Mouse (Mus musculus) hindbrain, postnatal 0 days (tissue): ENCODE measurements around the gene Tgm5. TPM values are rescaled to one million over a fixed set of nuclear protein-coding genes. Genes with fewer than 3 reads are reported as not detected.
A peak's percentile ranks its signal among the peaks of the same experiment; 100 is the strongest.

Source experiments
- ATAC-seq: fragments of 200-750 bp; cut with Nextera tagmentation; 2 replicates; pipeline ENCODE4 v1.8.0; 2017; ENCODE audit warnings: mild to moderate bottlenecking, moderate TSS enrichment, moderate library complexity
- DNase-seq: peaks from one replicate; pipeline ENCODE4 v3.0.0-alpha.2; 2015; ENCODE audit warnings: low spot score
- H3K27ac ChIP-seq: fragments of 300-500 bp; sonication (generic); 2 replicates; pipeline ENCODE4 v1.5.1; 2014; ENCODE audit warnings: mild to moderate bottlenecking
- H3K27me3 ChIP-seq: fragments of 300-500 bp; sonication (generic); 2 replicates; pipeline ENCODE4 v1.6.1; 2014; ENCODE audit warnings: low read length, mixed read lengths; ENCODE audit not compliant: insufficient read depth
- H3K36me3 ChIP-seq: fragments of 300-500 bp; sonication (generic); 2 replicates; pipeline ENCODE4 v1.6.1; 2014; ENCODE audit warnings: low read length, mixed read lengths; ENCODE audit not compliant: insufficient read depth
- H3K4me1 ChIP-seq: fragments of 300-500 bp; sonication (generic); 2 replicates; pipeline ENCODE4 v1.6.1; 2014; ENCODE audit warnings: antibody characterized with exemption, low read length, mixed read lengths; ENCODE audit not compliant: insufficient read depth
- H3K4me2 ChIP-seq: fragments of 300-500 bp; sonication (generic); 2 replicates; pipeline ENCODE4 v1.6.1; 2014; ENCODE audit warnings: low read depth, mild to moderate bottlenecking, low read length, moderate library complexity, mixed read lengths
- H3K4me3 ChIP-seq: fragments of 300-500 bp; sonication (generic); 2 replicates; pipeline ENCODE4 v1.5.1; 2014; ENCODE audit warnings: low read length
- H3K9ac ChIP-seq: fragments of 300-500 bp; sonication (generic); replicated peaks from 2 replicates; pipeline ENCODE4 v1.6.1; 2014; ENCODE audit warnings: mild to moderate bottlenecking, low read length, moderate library complexity, mixed read lengths
- H3K9me3 ChIP-seq: fragments of 300-500 bp; sonication (generic); 2 replicates; pipeline ENCODE4 v1.6.1; 2016; ENCODE audit warnings: low read length, mixed read lengths
- CTCF ChIP-seq: IDR thresholded peaks from 2 replicates; pipeline ENCODE4 v1.5.1; 2016; ENCODE audit warnings: antibody characterized with exemption, control low read depth, low read depth
- WGBS: fragments of 180-500 bp; shearing (Covaris S2); extraction: QIAGEN DNeasy Blood & Tissue Kit; methylation state at CpG from one replicate; pipeline ENCODE4 v1.1.7; 2014; 5-methylcytosine and 5-hydroxymethylcytosine counted together
- polyA plus RNA-seq: library from polyadenylated mRNA; unstranded; fragments of >200 nt; fragmentation: Nextera tagmentation; extraction: Ambion mirVana; gene quantifications from 2 replicates; pipeline ENCODE4 v1.2.1, GENCODE M21; 2015
- total RNA-seq: library from RNA; depleted of rRNA; stranded (reverse); fragments of >200 nt; gene quantifications from 2 replicates; pipeline ENCODE4 v1.2.3, GENCODE M21; 2014

The Tgm5 gene
- total and polyA plus RNA-seq, 2 experiments from 2014 or later: 0.45 to 0.78 TPM

- no peak within 1 kb of the TSS for H3K4me3 ChIP-seq
- no peak for TF ChIP-seq CTCF
- WGBS: 95% methylated on average over 4 of the region's 4 CpGs
- H3K27ac ChIP-seq: no peak within 1 kb of the TSS
- ATAC-seq: no peak
- H3K27me3 ChIP-seq: no peaks in the 10 kb centered on the region
- no peaks in the 10 kb centered on the region for H3K36me3 ChIP-seq
- H3K4me2 ChIP-seq: no peak within 1 kb of the TSS
- H3K9me3 ChIP-seq: no peaks in the 10 kb centered on the region
- H3K4me1 ChIP-seq: no peaks in the 10 kb centered on the region
- DNase-seq: no peak
- no peak within 1 kb of the TSS for H3K9ac ChIP-seq
Measured at GRCm38 (mm10) chr2:121109695-121110094, 24.1 kb upstream of the Tgm5 start, which contains the start of gene Tgm7. Gene Tgm7, minus strand, starts transcription at chr2:121109795.

- H3K9ac ChIP-seq: no peak overlapping the region
- DNase-seq: no peak
- no peak overlapping the region for H3K4me3 ChIP-seq
- H3K27ac ChIP-seq: no peak overlapping the region
- no peaks in the 10 kb centered on the region for H3K9me3 ChIP-seq
- H3K27me3 ChIP-seq: no peaks in the 10 kb centered on the region
- no peaks in the 10 kb centered on the region for H3K36me3 ChIP-seq
- no peak overlapping the region for H3K4me2 ChIP-seq
- no peak for TF ChIP-seq CTCF
- no peak for ATAC-seq
- no peaks in the 10 kb centered on the region for H3K4me1 ChIP-seq
Measured at GRCm38 (mm10) chr2:121105940-121106339, 20.3 kb upstream of the Tgm5 start.

- H3K9me3 ChIP-seq: no peaks in the 10 kb centered on the region
- peak; percentile 87 for TF ChIP-seq CTCF
- no peak overlapping the region for H3K9ac ChIP-seq
- H3K27ac ChIP-seq: no peak overlapping the region
- H3K4me3 ChIP-seq: no peak overlapping the region
- H3K27me3 ChIP-seq: no peaks in the 10 kb centered on the region
- DNase-seq (peak; percentile 87), ATAC-seq (peak; percentile 78)
- no peaks in the 10 kb centered on the region for H3K36me3 ChIP-seq
- no peaks in the 10 kb centered on the region for H3K4me1 ChIP-seq
- 24% methylated on average over 9 of the region's 9 CpGs for WGBS
- H3K4me2 ChIP-seq: no peak overlapping the region
Measured at GRCm38 (mm10) chr2:121102051-121102450, 16.4 kb upstream of the Tgm5 start.

- WGBS: 74% methylated on average over 4 of the region's 4 CpGs
- Histone ChIP-seq H3K27ac (no peak overlapping the region), H3K9ac (no peak overlapping the region), H3K36me3 (no peaks in the 10 kb centered on the region), H3K4me3 (no peak overlapping the region), H3K4me1 (no peaks in the 10 kb centered on the region), H3K27me3 (no peaks in the 10 kb centered on the region), H3K4me2 (no peak overlapping the region), H3K9me3 (no peaks in the 10 kb centered on the region)
- no peak for TF ChIP-seq CTCF
- no peak for DNase-seq
- ATAC-seq: no peak
Measured at GRCm38 (mm10) chr2:121089751-121090150, 4.1 kb upstream of the Tgm5 start.

- no peak overlapping the region for H3K9ac ChIP-seq
- no peak overlapping the region for H3K27ac ChIP-seq
- H3K27me3 ChIP-seq: no peaks in the 10 kb centered on the region
- H3K4me2 ChIP-seq: no peak overlapping the region
- H3K4me1 ChIP-seq: no peaks in the 10 kb centered on the region
- no peaks in the 10 kb centered on the region for H3K9me3 ChIP-seq
- ATAC-seq (no peak), DNase-seq (no peak)
- no peak overlapping the region for H3K4me3 ChIP-seq
- WGBS: 95% methylated on average over 3 of the region's 3 CpGs
- H3K36me3 ChIP-seq: no peaks in the 10 kb centered on the region
- no peak for TF ChIP-seq CTCF
Measured at GRCm38 (mm10) chr2:121088507-121088906, 2.9 kb upstream of the Tgm5 start.

GRCm38 (mm10) chr2:121082626-121083025, 3.0 kb downstream of the Tgm5 start:
- 90% methylated on average over 1 of the region's 1 CpGs for WGBS
- no peak for TF ChIP-seq CTCF
- no peak for ATAC-seq

GRCm38 (mm10) chr2:121074747-121075146, 10.9 kb downstream of the Tgm5 start:
- WGBS: 90% methylated on average over 7 of the region's 7 CpGs

More at GRCm38 (mm10) chr2:121082626-121083025, 3.0 kb downstream of the Tgm5 start:
- Histone ChIP-seq H3K4me2 (no peak overlapping the region), H3K27ac (no peak overlapping the region), H3K9ac (no peak overlapping the region), H3K36me3 (no peaks in the 10 kb centered on the region), H3K27me3 (no peaks in the 10 kb centered on the region), H3K4me1 (no peaks in the 10 kb centered on the region), H3K4me3 (no peak overlapping the region), H3K9me3 (no peaks in the 10 kb centered on the region)
- DNase-seq: no peak

More at GRCm38 (mm10) chr2:121074747-121075146, 10.9 kb downstream of the Tgm5 start:
- Histone ChIP-seq H3K36me3 (no peaks in the 10 kb centered on the region), H3K9me3 (no peaks in the 10 kb centered on the region), H3K27ac (no peak overlapping the region), H3K9ac (no peak overlapping the region), H3K4me3 (no peak overlapping the region), H3K4me2 (no peak overlapping the region), H3K27me3 (no peaks in the 10 kb centered on the region), H3K4me1 (no peaks in the 10 kb centered on the region)
- ATAC-seq (no peak), DNase-seq (no peak)
- TF ChIP-seq CTCF: no peak
